Mouse (Mus musculus): Measurements from ENCODE around the gene Tent4a. TPM values are rescaled to one million over a fixed set of nuclear protein-coding genes. Genes with fewer than 3 reads are reported as not detected.

Gene Tent4a
- polyA plus RNA-seq, 1 experiment, result 9.4 TPM

- Histone ChIP-seq H3K27ac (ENCODE audit: insufficient read depth, low read depth, low read length) (no peak overlapping the region), H3K36me3 (ENCODE audit: control insufficient read depth, insufficient read depth, low read length) (no peaks in the 10 kb centered on the region), H3K4me3 (ENCODE audit: low read depth, low read length) (no peak overlapping the region), H3K27me3 (ENCODE audit: control insufficient read depth, insufficient read depth, low read length) (no peaks in the 10 kb centered on the region), H3K4me1 (ENCODE audit: control insufficient read depth, insufficient read depth, insufficient read length, low read length) (peaks cover 27% of the 10 kb centered on the region; the same call in 1 of the 2 replicates)
- WGBS, result 62% methylated on average over 6 of the region's 6 CpGs
- TF ChIP-seq POLR2A (IDR thresholded peaks at IDR 0.05; ENCODE audit: low read depth, low read length), result no peak
- TF ChIP-seq CTCF (IDR thresholded peaks at IDR 0.05; ENCODE audit: extremely low read depth, insufficient read length, insufficient replicate concordance, low read depth, low read length), result no peak
Observed at GRCm38 (mm10) chr13:69530951-69531350, 3.5 kb downstream of the Tent4a start.

GRCm38 (mm10) chr13:69530156-69530555, 4.3 kb downstream of the Tent4a start:
- Histone ChIP-seq H3K27me3 (ENCODE audit: control insufficient read depth, insufficient read depth, low read length) (no peaks in the 10 kb centered on the region), H3K4me1 (ENCODE audit: control insufficient read depth, insufficient read depth, insufficient read length, low read length) (peaks cover 27% of the 10 kb centered on the region), H3K4me3 (ENCODE audit: low read depth, low read length) (no peak overlapping the region), H3K36me3 (ENCODE audit: control insufficient read depth, insufficient read depth, low read length) (no peaks in the 10 kb centered on the region), H3K27ac (ENCODE audit: insufficient read depth, low read depth, low read length) (no peak overlapping the region)
- no peak for TF ChIP-seq POLR2A (IDR thresholded peaks at IDR 0.05; ENCODE audit: low read depth, low read length)
- no peak for TF ChIP-seq CTCF (IDR thresholded peaks at IDR 0.05; ENCODE audit: extremely low read depth, insufficient read length, insufficient replicate concordance, low read depth, low read length)
- WGBS, result 66% methylated on average over 3 of the region's 3 CpGs

GRCm38 (mm10) chr13:69528531-69528930, 5.9 kb downstream of the Tent4a start:
- peaks cover 27% of the 10 kb centered on the region for H3K4me1 ChIP-seq (ENCODE audit: control insufficient read depth, insufficient read depth, insufficient read length, low read length)
- no peaks in the 10 kb centered on the region for H3K27me3 ChIP-seq (ENCODE audit: control insufficient read depth, insufficient read depth, low read length)
- H3K4me3 ChIP-seq (ENCODE audit: low read depth, low read length), result no peak overlapping the region
- WGBS, result 65% methylated on average over 7 of the region's 7 CpGs
- H3K27ac ChIP-seq (ENCODE audit: insufficient read depth, low read depth, low read length), result no peak overlapping the region
- TF ChIP-seq POLR2A (IDR thresholded peaks at IDR 0.05; ENCODE audit: low read depth, low read length), result no peak
- no peak for TF ChIP-seq CTCF (IDR thresholded peaks at IDR 0.05; ENCODE audit: extremely low read depth, insufficient read length, insufficient replicate concordance, low read depth, low read length)
- no peaks in the 10 kb centered on the region for H3K36me3 ChIP-seq (ENCODE audit: control insufficient read depth, insufficient read depth, low read length)

- Histone ChIP-seq H3K36me3 (ENCODE audit: control insufficient read depth, insufficient read depth, low read length) (no peaks in the 10 kb centered on the region), H3K4me1 (ENCODE audit: control insufficient read depth, insufficient read depth, insufficient read length, low read length) (peaks cover 12% of the 10 kb centered on the region), H3K4me3 (ENCODE audit: low read depth, low read length) (no peak overlapping the region), H3K27ac (ENCODE audit: insufficient read depth, low read depth, low read length) (no peak overlapping the region), H3K27me3 (ENCODE audit: control insufficient read depth, insufficient read depth, low read length) (no peaks in the 10 kb centered on the region)
- 60% methylated on average over 4 of the region's 4 CpGs for WGBS
- no peak for TF ChIP-seq POLR2A (IDR thresholded peaks at IDR 0.05; ENCODE audit: low read depth, low read length)
- TF ChIP-seq CTCF (IDR thresholded peaks at IDR 0.05; ENCODE audit: extremely low read depth, insufficient read length, insufficient replicate concordance, low read depth, low read length), result no peak
Observed at GRCm38 (mm10) chr13:69525867-69526266, 8.6 kb downstream of the Tent4a start.

- no peak overlapping the region for H3K27ac ChIP-seq (ENCODE audit: insufficient read depth, low read depth, low read length)
- TF ChIP-seq POLR2A (IDR thresholded peaks at IDR 0.05; ENCODE audit: low read depth, low read length) (no peak), CTCF (IDR thresholded peaks at IDR 0.05; ENCODE audit: extremely low read depth, insufficient read length, insufficient replicate concordance, low read depth, low read length) (no peak)
- no peak overlapping the region for H3K4me3 ChIP-seq (ENCODE audit: low read depth, low read length)
- H3K36me3 ChIP-seq (ENCODE audit: control insufficient read depth, insufficient read depth, low read length), result no peaks in the 10 kb centered on the region
- peaks cover 9% of the 10 kb centered on the region for H3K4me1 ChIP-seq (ENCODE audit: control insufficient read depth, insufficient read depth, insufficient read length, low read length)
- no peaks in the 10 kb centered on the region for H3K27me3 ChIP-seq (ENCODE audit: control insufficient read depth, insufficient read depth, low read length)
- 72% methylated on average over 2 of the region's 2 CpGs for WGBS
Observed at GRCm38 (mm10) chr13:69524158-69524530, 10.3 kb downstream of the Tent4a start.

GRCm38 (mm10) chr13:69523444-69524157, 10.8 kb downstream of the Tent4a start:
- Histone ChIP-seq H3K27ac (ENCODE audit: insufficient read depth, low read depth, low read length) (no peak overlapping the region), H3K27me3 (ENCODE audit: control insufficient read depth, insufficient read depth, low read length) (no peaks in the 10 kb centered on the region)
- TF ChIP-seq POLR2A (IDR thresholded peaks at IDR 0.05; ENCODE audit: low read depth, low read length) (no peak), CTCF (IDR thresholded peaks at IDR 0.05; ENCODE audit: extremely low read depth, insufficient read length, insufficient replicate concordance, low read depth, low read length) (no peak)

GRCm38 (mm10) chr13:69522161-69522791, 12.1 kb downstream of the Tent4a start:
- Histone ChIP-seq H3K36me3 (ENCODE audit: control insufficient read depth, insufficient read depth, low read length) (no peaks in the 10 kb centered on the region), H3K4me3 (ENCODE audit: low read depth, low read length) (no peak overlapping the region), H3K27ac (ENCODE audit: insufficient read depth, low read depth, low read length) (no peak overlapping the region), H3K4me1 (ENCODE audit: control insufficient read depth, insufficient read depth, insufficient read length, low read length) (peaks cover 2% of the 10 kb centered on the region), H3K27me3 (ENCODE audit: control insufficient read depth, insufficient read depth, low read length) (no peaks in the 10 kb centered on the region)
- 94% methylated on average over 1 of the region's 1 CpGs for WGBS
- TF ChIP-seq CTCF (IDR thresholded peaks at IDR 0.05; ENCODE audit: extremely low read depth, insufficient read length, insufficient replicate concordance, low read depth, low read length) (no peak), POLR2A (IDR thresholded peaks at IDR 0.05; ENCODE audit: low read depth, low read length) (no peak)

More at GRCm38 (mm10) chr13:69523444-69524157, 10.8 kb downstream of the Tent4a start:
- peaks cover 6% of the 10 kb centered on the region for H3K4me1 ChIP-seq (ENCODE audit: control insufficient read depth, insufficient read depth, insufficient read length, low read length)
- WGBS, result 60% methylated on average over 14 of the region's 14 CpGs
- H3K4me3 ChIP-seq (ENCODE audit: low read depth, low read length), result no peak overlapping the region
- no peaks in the 10 kb centered on the region for H3K36me3 ChIP-seq (ENCODE audit: control insufficient read depth, insufficient read depth, low read length)
